Mouse (Mus musculus) liver, embryonic 13.5 days (tissue): Measurements from ENCODE around the gene Fam208b. TPM values are rescaled to one million over a fixed set of nuclear protein-coding genes. Genes with fewer than 3 reads are reported as not detected.

Source experiments
- ATAC-seq: fragments of 200-750 bp; cut with Nextera tagmentation; 2 replicates; pipeline ENCODE4 v1.8.0; 2017; ENCODE audit warnings: low read depth, mild to moderate bottlenecking, moderate number of reproducible peaks, moderate library complexity
- DNase-seq: peaks from one replicate; pipeline ENCODE4 v3.0.0; 2022
- H3K27ac ChIP-seq: fragments of 300-500 bp; sonication (generic); 2 replicates; pipeline ENCODE4 v1.5.1; 2015; ENCODE audit warnings: moderate library complexity, mild to moderate bottlenecking, inconsistent platforms
- H3K27me3 ChIP-seq: fragments of 300-500 bp; sonication (generic); 2 replicates; pipeline ENCODE4 v1.6.1; 2015; ENCODE audit warnings: mild to moderate bottlenecking, inconsistent platforms
- H3K36me3 ChIP-seq: fragments of 300-500 bp; sonication (generic); 2 replicates; pipeline ENCODE4 v1.6.1; 2015; ENCODE audit warnings: mild to moderate bottlenecking, inconsistent platforms
- H3K4me1 ChIP-seq: fragments of 300-500 bp; sonication (generic); replicated peaks from 2 replicates; pipeline ENCODE4 v1.6.1; 2015; ENCODE audit warnings: inconsistent platforms
- H3K4me2 ChIP-seq: fragments of 300-500 bp; sonication (generic); 2 replicates; pipeline ENCODE4 v1.6.1; 2015; ENCODE audit warnings: inconsistent platforms, mild to moderate bottlenecking, moderate library complexity
- H3K4me3 ChIP-seq: fragments of 300-500 bp; sonication (generic); replicated peaks from 2 replicates; pipeline ENCODE4 v1.5.1; 2015; ENCODE audit warnings: mild to moderate bottlenecking, inconsistent platforms
- H3K9ac ChIP-seq: fragments of 300-500 bp; sonication (generic); 2 replicates; pipeline ENCODE4 v1.6.1; 2015; ENCODE audit warnings: mild to moderate bottlenecking, inconsistent platforms
- H3K9me3 ChIP-seq: fragments of 300-500 bp; sonication (generic); replicated peaks from 2 replicates; pipeline ENCODE4 v1.6.1; 2016; ENCODE audit warnings: inconsistent platforms
- WGBS: fragments of 180-500 bp; shearing (Covaris S2); methylation state at CpG from one replicate; pipeline ENCODE4 v1.1.7; 2015; ENCODE audit not compliant: insufficient replicate concordance; 5-methylcytosine and 5-hydroxymethylcytosine counted together
- polyA plus RNA-seq: library from polyadenylated mRNA; unstranded; fragments of >200 nt; fragmentation: Nextera tagmentation; extraction: Ambion mirVana; gene quantifications from 2 replicates; pipeline ENCODE4 v1.2.1, GENCODE M21; 2015

Fam208b gene
- polyA plus RNA-seq, 1 experiment from 2014 or later: 3.3 TPM

GRCm38 (mm10) chr13:3633895-3634811 is 23.2 kb upstream of the Fam208b start, which contains the start of gene Asb13:
Gene Asb13, plus strand, starts transcription at chr13:3634032.
- Histone ChIP-seq H3K27me3 (peaks cover 3% of the 10 kb centered on the region; the same call in 1 of the 2 replicates), H3K36me3 (no peaks in the 10 kb centered on the region), H3K9ac (peak within 1 kb of the TSS; percentile 73)

GRCm38 (mm10) chr13:3633131-3633530 is 22.2 kb upstream of the Fam208b start:
- H3K9me3 ChIP-seq: no peaks in the 10 kb centered on the region
- no peak overlapping the region for H3K9ac ChIP-seq
- DNase-seq: no peak
- ATAC-seq: no peak
- H3K4me3 ChIP-seq: no peak overlapping the region
- no peaks in the 10 kb centered on the region for H3K36me3 ChIP-seq
- H3K27ac ChIP-seq: no peak overlapping the region
- H3K4me1 ChIP-seq: peaks cover 14% of the 10 kb centered on the region
- H3K27me3 ChIP-seq: peaks cover 3% of the 10 kb centered on the region; the same call in 1 of the 2 replicates
- 22% methylated on average over 6 of the region's 6 CpGs for WGBS
- H3K4me2 ChIP-seq: no peak overlapping the region

More at GRCm38 (mm10) chr13:3633895-3634811, 23.2 kb upstream of the Fam208b start, which contains the start of gene Asb13:
- ATAC-seq: peak; percentile 94
- H3K4me1 ChIP-seq: peaks cover 14% of the 10 kb centered on the region
- no peaks in the 10 kb centered on the region for H3K9me3 ChIP-seq
- H3K4me3 ChIP-seq: peak within 1 kb of the TSS; percentile 67
- peak within 1 kb of the TSS; percentile 76 for H3K4me2 ChIP-seq
- 1% methylated on average over 47 of the region's 47 CpGs for WGBS
- peak; percentile 71 for DNase-seq
- H3K27ac ChIP-seq: no peak within 1 kb of the TSS

- Histone ChIP-seq H3K36me3 (no peaks in the 10 kb centered on the region), H3K4me3 (no peak overlapping the region), H3K4me2 (no peak overlapping the region), H3K9ac (no peak overlapping the region), H3K27me3 (peaks cover 3% of the 10 kb centered on the region; the same call in 1 of the 2 replicates), H3K4me1 (peaks cover 11% of the 10 kb centered on the region), H3K9me3 (no peaks in the 10 kb centered on the region), H3K27ac (no peak overlapping the region)
- ATAC-seq (no peak), DNase-seq (no peak)
- 63% methylated on average over 9 of the region's 9 CpGs for WGBS
Measured at GRCm38 (mm10) chr13:3632551-3632950, 21.6 kb upstream of the Fam208b start.

DNA sequence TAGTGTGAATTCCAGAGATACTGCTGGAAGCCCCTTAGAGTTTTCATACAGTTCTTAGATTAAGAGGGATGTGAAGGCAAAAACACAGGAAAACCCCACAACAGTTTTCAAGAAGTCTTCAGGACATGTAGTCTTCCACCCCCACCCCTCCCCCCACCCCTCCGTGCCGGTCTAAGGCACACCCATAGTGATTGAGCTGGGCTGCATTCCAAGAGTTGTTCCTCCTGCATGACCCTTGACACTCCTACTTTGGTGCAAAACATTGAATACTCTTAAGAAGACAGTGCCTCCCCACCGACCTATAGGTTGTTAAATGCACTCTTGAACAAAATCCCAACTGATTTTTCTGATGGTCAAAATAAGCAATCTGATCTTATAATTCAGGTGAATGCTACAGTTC is 17.2 kb upstream of the Fam208b start:
- H3K4me2 ChIP-seq: no peak overlapping the region
- H3K4me1 ChIP-seq: no peaks in the 10 kb centered on the region
- no peak overlapping the region for H3K27ac ChIP-seq
- H3K4me3 ChIP-seq: no peak overlapping the region
- ATAC-seq: no peak
- H3K27me3 ChIP-seq: peaks cover 3% of the 10 kb centered on the region; the same call in 1 of the 2 replicates
- WGBS: 24% methylated on average over 3 of the region's 3 CpGs
- DNase-seq: no peak
- no peaks in the 10 kb centered on the region for H3K9me3 ChIP-seq
- no peak overlapping the region for H3K9ac ChIP-seq
- H3K36me3 ChIP-seq: no peaks in the 10 kb centered on the region

GRCm38 (mm10) chr13:3627139-3627538 is 16.2 kb upstream of the Fam208b start:
- Histone ChIP-seq H3K9ac (no peak overlapping the region), H3K27me3 (no peaks in the 10 kb centered on the region), H3K4me1 (no peaks in the 10 kb centered on the region), H3K9me3 (no peaks in the 10 kb centered on the region), H3K36me3 (no peaks in the 10 kb centered on the region), H3K4me3 (no peak overlapping the region), H3K27ac (no peak overlapping the region), H3K4me2 (no peak overlapping the region)
- WGBS: 52% methylated on average over 3 of the region's 3 CpGs
- ATAC-seq (no peak), DNase-seq (no peak)

DNA sequence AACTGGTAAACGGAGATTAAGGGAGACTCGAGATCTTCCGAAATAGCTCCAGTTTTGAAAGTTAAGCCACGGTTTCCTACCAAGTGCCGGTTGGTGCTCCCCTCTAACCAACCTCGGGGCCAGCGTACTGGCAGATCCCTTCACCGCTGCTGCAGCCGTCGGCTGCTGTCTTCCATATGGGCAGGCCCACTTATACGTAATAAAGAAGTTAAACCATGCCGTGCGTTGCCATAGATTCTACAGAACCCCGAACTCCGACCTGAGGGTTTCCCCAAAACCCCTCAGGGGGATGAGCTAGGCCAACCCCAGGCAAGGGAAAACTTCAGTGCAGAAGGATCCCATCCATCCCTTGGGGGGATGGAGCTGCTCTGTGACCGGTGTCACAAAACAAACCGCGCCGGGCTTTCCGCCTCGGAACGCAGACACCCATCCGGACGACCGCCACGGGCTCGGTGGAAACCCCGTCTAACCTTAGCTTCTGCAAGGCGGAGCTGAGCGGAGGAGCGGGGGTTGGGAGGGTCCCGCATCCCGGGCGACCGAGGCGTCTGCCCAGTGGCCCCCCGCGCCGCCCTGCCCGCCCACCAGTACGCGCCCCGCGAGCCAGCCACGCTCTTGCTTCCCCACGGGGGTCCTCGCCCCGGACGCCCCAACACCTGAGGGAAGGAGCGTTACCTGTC is 652 bp downstream of the Fam208b start:
- DNase-seq (peak; percentile 27), ATAC-seq (peak; percentile 12)
- H3K4me1 ChIP-seq: peaks cover 4% of the 10 kb centered on the region
- no peaks in the 10 kb centered on the region for H3K27me3 ChIP-seq
- peak overlapping the region; percentile 95 for H3K4me2 ChIP-seq
- no peaks in the 10 kb centered on the region for H3K9me3 ChIP-seq
- peak overlapping the region; percentile 98 for H3K4me3 ChIP-seq
- WGBS: under 1% methylated on average over 44 of the region's 50 CpGs
- H3K27ac ChIP-seq: peak overlapping the region; percentile 85
- H3K36me3 ChIP-seq: no peaks in the 10 kb centered on the region
- H3K9ac ChIP-seq: peak overlapping the region; percentile 89

DNA sequence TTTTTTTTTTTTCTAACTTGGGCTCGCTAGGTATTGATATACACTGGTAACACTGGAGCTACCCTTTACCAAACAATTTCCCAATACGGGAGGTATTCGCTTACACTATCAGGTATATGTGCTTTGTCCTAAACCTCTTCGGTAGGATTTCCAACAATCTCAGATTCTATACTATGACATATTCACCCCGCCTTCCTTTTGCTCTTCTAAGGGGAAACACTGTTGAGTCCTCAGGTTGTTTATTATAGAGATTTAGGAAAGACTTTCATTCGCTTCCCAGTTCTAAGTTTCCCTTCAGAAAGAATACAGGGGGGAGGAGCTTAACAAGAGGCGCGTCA is 1.2 kb downstream of the Fam208b start:
- no peak for DNase-seq
- peak overlapping the region; percentile 95 for H3K4me2 ChIP-seq
- H3K9me3 ChIP-seq: no peaks in the 10 kb centered on the region
- peak overlapping the region; percentile 85; the same call in 1 of the 2 replicates for H3K27ac ChIP-seq
- H3K27me3 ChIP-seq: no peaks in the 10 kb centered on the region
- ATAC-seq: no peak
- WGBS: 10% methylated on average over 8 of the region's 8 CpGs
- peak overlapping the region; percentile 89 for H3K9ac ChIP-seq
- no peaks in the 10 kb centered on the region for H3K36me3 ChIP-seq
- H3K4me3 ChIP-seq: peak overlapping the region; percentile 98
- H3K4me1 ChIP-seq: peaks cover 4% of the 10 kb centered on the region

DNA sequence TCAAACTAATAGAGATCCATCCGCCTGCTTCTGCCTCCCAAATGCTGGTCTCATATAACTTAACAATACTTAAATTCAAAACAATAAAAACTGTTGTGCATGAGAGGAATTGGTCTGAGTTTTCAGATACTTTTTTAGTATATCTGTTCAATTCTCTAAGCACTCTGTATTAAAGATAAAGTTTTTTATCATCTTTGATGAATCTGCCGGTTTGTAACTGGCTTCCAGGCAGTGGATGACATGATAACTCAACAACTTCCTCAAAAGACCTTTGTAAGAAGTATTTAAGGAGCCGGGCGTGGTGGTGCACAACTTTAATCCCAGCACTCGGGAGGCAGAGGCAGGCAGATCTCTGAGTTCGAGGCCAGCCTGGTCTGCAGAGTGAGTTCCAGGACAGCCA is 14.7 kb downstream of the Fam208b start:
- H3K36me3 ChIP-seq: peaks cover 42% of the 10 kb centered on the region

GRCm38 (mm10) chr13:3594311-3594710 is 16.6 kb downstream of the Fam208b start:
- H3K9ac ChIP-seq: no peak overlapping the region
- H3K27me3 ChIP-seq: no peaks in the 10 kb centered on the region
- no peaks in the 10 kb centered on the region for H3K4me1 ChIP-seq
- DNase-seq: no peak
- 68% methylated on average over 1 of the region's 1 CpGs for WGBS
- H3K4me2 ChIP-seq: no peak overlapping the region
- H3K4me3 ChIP-seq: no peak overlapping the region
- ATAC-seq: no peak
- H3K27ac ChIP-seq: no peak overlapping the region
- peaks cover 53% of the 10 kb centered on the region for H3K36me3 ChIP-seq
- no peaks in the 10 kb centered on the region for H3K9me3 ChIP-seq

More for the DNA sequence above, 14.7 kb downstream of the Fam208b start:
- 62% methylated on average over 6 of the region's 6 CpGs for WGBS
- Histone ChIP-seq H3K4me2 (no peak overlapping the region), H3K27me3 (no peaks in the 10 kb centered on the region), H3K27ac (no peak overlapping the region), H3K9me3 (no peaks in the 10 kb centered on the region), H3K4me3 (no peak overlapping the region), H3K4me1 (no peaks in the 10 kb centered on the region), H3K9ac (no peak overlapping the region)
- DNase-seq (no peak), ATAC-seq (no peak)

- Histone ChIP-seq H3K4me3 (no peak overlapping the region), H3K27ac (no peak overlapping the region), H3K27me3 (no peaks in the 10 kb centered on the region), H3K4me2 (no peak overlapping the region), H3K36me3 (peaks cover 51% of the 10 kb centered on the region), H3K9ac (no peak overlapping the region), H3K9me3 (no peaks in the 10 kb centered on the region), H3K4me1 (no peaks in the 10 kb centered on the region)
- DNase-seq (no peak), ATAC-seq (no peak)
- WGBS: 79% methylated on average over 3 of the region's 3 CpGs
Measured at GRCm38 (mm10) chr13:3590789-3591188, 20.1 kb downstream of the Fam208b start.

DNA sequence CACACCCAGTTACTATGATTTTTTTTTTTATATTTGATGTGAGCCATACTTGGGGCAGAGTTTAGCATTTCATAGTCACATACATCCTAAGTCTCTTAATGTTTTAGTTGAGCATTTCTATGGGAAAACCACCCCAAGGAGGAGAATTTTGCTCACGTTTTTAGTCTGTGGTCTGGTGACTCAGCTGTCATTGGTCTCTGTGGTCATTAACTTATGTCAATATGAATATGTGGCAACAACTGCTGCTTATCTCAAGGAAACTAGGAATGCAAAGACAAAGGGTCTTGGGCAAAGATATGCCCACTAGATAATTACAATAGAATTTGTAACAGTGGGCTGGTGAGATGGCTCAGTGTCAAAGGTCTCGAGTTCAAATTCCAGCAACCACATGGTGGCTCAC is 47.0 kb downstream of the Fam208b start:
- Histone ChIP-seq H3K27ac (no peak overlapping the region), H3K36me3 (peaks cover 59% of the 10 kb centered on the region), H3K9ac (no peak overlapping the region), H3K4me2 (no peak overlapping the region), H3K4me3 (no peak overlapping the region), H3K4me1 (no peaks in the 10 kb centered on the region), H3K9me3 (no peaks in the 10 kb centered on the region), H3K27me3 (no peaks in the 10 kb centered on the region)
- 48% methylated on average over 2 of the region's 2 CpGs for WGBS
- ATAC-seq (no peak), DNase-seq (no peak)
